21 mouse cellular contexts compared by ENCODE assay signal in genomic region chr14:121015114-121015690, GRCm38 (mm10). TPM values are rescaled to one million over a fixed set of nuclear protein-coding genes. Genes with fewer than 3 reads are reported as not detected.
DNase-seq lines count a peak whose midpoint lies in the region; ATAC-seq and TF ChIP-seq lines count a peak whose summit lies in the region.
"Had no signal": no experiment of that assay in that cellular context is flagged by ENCODE, and none has a peak within 500 bp of the region (broad histone marks: within the 10 kb centered on the region; RNA-seq: fewer than 3 reads in every experiment).

No protein-coding gene starts in this region.

- H3K27ac ChIP-seq in forebrain, embryonic 11.5 days (ENCODE audit: low read depth, low read length), result no peak overlapping the region
- no peak overlapping the region for H3K27ac ChIP-seq in forebrain, embryonic 12.5 days
- H3K27ac ChIP-seq: embryonic facial prominence, embryonic 10.5 days; heart, embryonic 13.5 days; hindbrain, embryonic 15.5 days had no signal

- no peaks in the 10 kb centered on the region for H3K27me3 ChIP-seq in forebrain, embryonic 11.5 days (ENCODE audit: control insufficient read depth, insufficient read depth, low read length)
- no peaks in the 10 kb centered on the region for H3K27me3 ChIP-seq in forebrain, embryonic 12.5 days
- H3K27me3 ChIP-seq in Patski, result no peaks in the 10 kb centered on the region
- H3K27me3 ChIP-seq: heart, embryonic 13.5 days; hindbrain, embryonic 15.5 days had no signal

- no peaks in the 10 kb centered on the region; the same call in 1 of the 2 replicates for H3K9me3 ChIP-seq in forebrain, embryonic 11.5 days (ENCODE audit: control insufficient read depth, low read length)
- H3K9me3 ChIP-seq in forebrain, embryonic 12.5 days, result no peaks in the 10 kb centered on the region
- H3K9me3 ChIP-seq: hindbrain, embryonic 15.5 days had no signal

- TF ChIP-seq CTCF in Patski (IDR thresholded peaks at IDR 0.05), result no peak

- peak; percentile 24 for DNase-seq in forebrain, embryonic 11.5 days (ENCODE audit: low spot score)
- DNase-seq in frontal cortex, postnatal 10 days (ENCODE audit: low spot score in 2 of 2), result no peak
- DNase-seq in Patski (ENCODE audit: low read depth, low spot score), result no peak
- DNase-seq in telencephalon, adult 2 months (ENCODE audit: low read depth, low spot score), result peak; percentile 59
- no peak for DNase-seq in thymus, postnatal 25 days
- DNase-seq: adrenal gland, postnatal 10 days; B cell, adult 2 months; cerebellum, adult 11-12 months; cerebellum, adult 9-11 months; cerebellum, postnatal 36 days; gastrocnemius, postnatal 36 days; heart, adult 11 months; heart, postnatal 36 days had no signal

- no peak overlapping the region for H3K4me2 ChIP-seq in forebrain, embryonic 11.5 days (ENCODE audit: low read depth, low read length, severe bottlenecking)
- no peak overlapping the region for H3K4me2 ChIP-seq in forebrain, embryonic 12.5 days
- H3K4me2 ChIP-seq: heart, embryonic 13.5 days; hindbrain, embryonic 15.5 days had no signal

- no peaks in the 10 kb centered on the region for H3K4me1 ChIP-seq in forebrain, embryonic 11.5 days (replicated peaks; ENCODE audit: control insufficient read depth, insufficient read depth, low read length)
- no peaks in the 10 kb centered on the region for H3K4me1 ChIP-seq in forebrain, embryonic 12.5 days
- H3K4me1 ChIP-seq: embryonic facial prominence, embryonic 10.5 days; heart, embryonic 13.5 days; hindbrain, embryonic 15.5 days had no signal

- POLR2A ChIA-PET in Patski (lab: Charles Lee), result no interaction called here

- ATAC-seq in forebrain, embryonic 11.5 days (replicated peaks; ENCODE audit: low FRiP score), result no peak
- no peak for ATAC-seq in forebrain, embryonic 12.5 days (ENCODE audit: low FRiP score)
- ATAC-seq in frontal cortex, adult (ENCODE audit: low TSS enrichment), result peak; percentile 62
- ATAC-seq in Patski, result peak; percentile 69
- ATAC-seq: CD4-positive, CD25-positive, alpha-beta regulatory T cell, adult 4 months; intestine, embryonic 16.5 days had no signal

- 73% methylated on average over 2 of the region's 2 CpGs for WGBS in forebrain, embryonic 11.5 days
- WGBS in forebrain, embryonic 12.5 days, result 73% methylated on average over 2 of the region's 2 CpGs

- H3K4me3 ChIP-seq in forebrain, embryonic 11.5 days (ENCODE audit: low read depth, low read length), result no peak overlapping the region
- H3K4me3 ChIP-seq in forebrain, embryonic 12.5 days (replicated peaks), result no peak overlapping the region
- H3K4me3 ChIP-seq: embryonic facial prominence, embryonic 10.5 days; heart, embryonic 13.5 days; hindbrain, embryonic 15.5 days had no signal

- CTCF ChIA-PET in Patski (lab: Charles Lee), result interaction anchor here (1.5 kb wide), 1 partner anchor 61 kb away, joined by 3 read pairs; no protein-coding TSS in a partner anchor

- in situ Hi-C loops in Patski (cut with MboI; ENCODE audit: low pct_unique_long_range_greater_than_20kb), result no loop called here

- no peaks in the 10 kb centered on the region for H3K36me3 ChIP-seq in forebrain, embryonic 11.5 days (ENCODE audit: control insufficient read depth, insufficient read depth, low read length)
- H3K36me3 ChIP-seq in forebrain, embryonic 12.5 days (replicated peaks), result no peaks in the 10 kb centered on the region
- H3K36me3 ChIP-seq: embryonic facial prominence, embryonic 10.5 days; G1E; heart, embryonic 13.5 days; hindbrain, embryonic 15.5 days had no signal

- H3K9ac ChIP-seq in forebrain, embryonic 11.5 days (ENCODE audit: low read length), result no peak overlapping the region
- no peak overlapping the region for H3K9ac ChIP-seq in forebrain, embryonic 12.5 days
- H3K9ac ChIP-seq: heart, embryonic 13.5 days; hindbrain, embryonic 15.5 days had no signal

RNA-seq across cellular contexts. Expression of gene Farp1, which starts 19.8 kb away (rescaled TPM):
- polyA plus RNA-seq in forebrain, embryonic 11.5 days (2014; fragmentation: Nextera tagmentation; extraction: Ambion mirVana), result 32.0 and 33.8 TPM in 2 replicates
- 24.6 and 27.9 TPM in 2 replicates for polyA plus RNA-seq in forebrain, embryonic 12.5 days (2016; fragmentation: Nextera tagmentation; extraction: Ambion mirVana)
- 96.8 TPM for polyA plus RNA-seq in Patski (2021)

Comparison
In these comparisons a context has a peak if more than half of its experiments do, and no peak if none do; other contexts are left out.
1. ATAC-seq: peak in frontal cortex, adult (single experiment) and Patski (single experiment); none in forebrain, embryonic 11.5 days (single experiment) and forebrain, embryonic 12.5 days (single experiment).
2. DNase-seq: peak in forebrain, embryonic 11.5 days (single experiment) and telencephalon, adult 2 months (single experiment); none in frontal cortex, postnatal 10 days (0 of 2), Patski (single experiment) and thymus, postnatal 25 days (single experiment).